Mouse (Mus musculus) B cell, adult 67 days (primary cell): Measurements from ENCODE around the gene Psmg1. TPM values are rescaled to one million over a fixed set of nuclear protein-coding genes. Genes with fewer than 3 reads are reported as not detected.

ENCODE experiments used
- total RNA-seq, 2 experiments: library from RNA; stranded (reverse); gene quantifications; 4 replicates each; pipeline ENCODE4 v1.2.4; 2023

Gene Psmg1
- 10 to 100 TPM; 16.1 to 18.0 TPM for total RNA-seq

GRCm38 (mm10) chr16:95990462-95991121, at the start of gene Psmg1:
Psmg1 (minus strand) TSS chr16:95990960.

Other genes starting within 250 kb of the Psmg1 start
- 100 to 1,000 TPM; 461 to 498 TPM for gene Brwd1, start 91.6 kb upstream of the Psmg1 start, total RNA-seq
- gene Hmgn1, start 136.8 kb upstream of the Psmg1 start, total RNA-seq: 100 to 1,000 TPM; 232 to 269 TPM
- gene Wrb, start 154.4 kb upstream of the Psmg1 start, total RNA-seq: 10 to 100 TPM in 1 of 2 experiments, 1 to 10 TPM in 1; 9.9 to 11.2 TPM
- not detected for gene Lca5l, start 201.3 kb upstream of the Psmg1 start, total RNA-seq
- gene Sh3bgr, start 209.5 kb upstream of the Psmg1 start, total RNA-seq: not detected
- gene B3galt5, start 244.8 kb upstream of the Psmg1 start, total RNA-seq: under 1 TPM in 1 of 2 experiments, not detected in 1; 0.12 TPM